Mouse (Mus musculus): ENCODE results near the gene Rfx8. TPM values are rescaled to one million over a fixed set of nuclear protein-coding genes. Genes with fewer than 3 reads are reported as not detected.

The Rfx8 gene
- polyA plus RNA-seq, 1 experiment from 2014 or later, result 0.42 TPM

- Histone ChIP-seq H3K9ac (replicated peaks) (no peak overlapping the region), H3K27me3 (no peaks in the 10 kb centered on the region), H3K4me3 (no peak overlapping the region), H3K9me3 (no peaks in the 10 kb centered on the region), H3K27ac (replicated peaks) (no peak overlapping the region), H3K36me3 (no peaks in the 10 kb centered on the region), H3K4me1 (no peaks in the 10 kb centered on the region), H3K4me2 (replicated peaks) (no peak overlapping the region)
- ATAC-seq (ENCODE audit: low FRiP score, low read depth), result no peak
- WGBS, result 85% methylated on average over 4 of the region's 4 CpGs
These were observed 10.2 kb downstream of the Rfx8 start for GRCm38 (mm10) chr1:39710604-39711003.

- Histone ChIP-seq H3K27ac (replicated peaks) (no peak overlapping the region), H3K4me2 (replicated peaks) (no peak overlapping the region), H3K27me3 (no peaks in the 10 kb centered on the region), H3K4me1 (no peaks in the 10 kb centered on the region), H3K9ac (replicated peaks) (no peak overlapping the region), H3K36me3 (no peaks in the 10 kb centered on the region), H3K4me3 (no peak overlapping the region), H3K9me3 (no peaks in the 10 kb centered on the region)
- WGBS, result 93% methylated on average over 5 of the region's 5 CpGs
- no peak for ATAC-seq (ENCODE audit: low FRiP score, low read depth)
These were observed 10.8 kb downstream of the Rfx8 start for GRCm38 (mm10) chr1:39710016-39710415.

GRCm38 (mm10) chr1:39708778-39709177, 12.0 kb downstream of the Rfx8 start:
- no peaks in the 10 kb centered on the region for H3K9me3 ChIP-seq
- no peak for ATAC-seq (ENCODE audit: low FRiP score, low read depth)
- no peak overlapping the region for H3K4me2 ChIP-seq (replicated peaks)
- H3K4me1 ChIP-seq, result no peaks in the 10 kb centered on the region
- no peak overlapping the region for H3K9ac ChIP-seq (replicated peaks)
- H3K27me3 ChIP-seq, result no peaks in the 10 kb centered on the region
- H3K36me3 ChIP-seq, result no peaks in the 10 kb centered on the region
- H3K27ac ChIP-seq (replicated peaks), result no peak overlapping the region
- 77% methylated on average over 5 of the region's 5 CpGs for whole genome bisulfite sequencing
- H3K4me3 ChIP-seq, result no peak overlapping the region

- Histone ChIP-seq H3K9ac (replicated peaks) (no peak overlapping the region), H3K27ac (replicated peaks) (peak overlapping the region; percentile 70), H3K4me2 (replicated peaks) (no peak overlapping the region), H3K36me3 (no peaks in the 10 kb centered on the region), H3K27me3 (no peaks in the 10 kb centered on the region; the same call in 1 of the 2 replicates), H3K4me1 (peaks cover 37% of the 10 kb centered on the region), H3K4me3 (no peak overlapping the region), H3K9me3 (no peaks in the 10 kb centered on the region)
- ATAC-seq (ENCODE audit: low FRiP score, low read depth), result no peak
- 28% methylated on average over 18 of the region's 18 CpGs for WGBS
These were observed 18.4 kb downstream of the Rfx8 start for GRCm38 (mm10) chr1:39702216-39703046.

GRCm38 (mm10) chr1:39701274-39701602, 19.6 kb downstream of the Rfx8 start:
- H3K27ac ChIP-seq (replicated peaks), result peak overlapping the region; percentile 70
- no peak overlapping the region for H3K4me3 ChIP-seq
- 2% methylated on average over 9 of the region's 9 CpGs for WGBS
- H3K9ac ChIP-seq (replicated peaks), result 0 out of 2 replicates have a peak overlapping the region, but pooled peaks have one; percentile 41
- peaks cover 37% of the 10 kb centered on the region for H3K4me1 ChIP-seq
- peak; percentile 83 for ATAC-seq (ENCODE audit: low FRiP score, low read depth)
- no peaks in the 10 kb centered on the region for H3K36me3 ChIP-seq
- no peaks in the 10 kb centered on the region for H3K9me3 ChIP-seq
- H3K4me2 ChIP-seq (replicated peaks), result peak overlapping the region; percentile 30
- H3K27me3 ChIP-seq, result no peaks in the 10 kb centered on the region; the same call in 1 of the 2 replicates

GRCm38 (mm10) chr1:39700599-39701273, 20.1 kb downstream of the Rfx8 start:
- WGBS, result 9% methylated on average over 7 of the region's 7 CpGs
- Histone ChIP-seq H3K36me3 (no peaks in the 10 kb centered on the region), H3K9ac (replicated peaks) (0 out of 2 replicates have a peak overlapping the region, but pooled peaks have one; percentile 41), H3K9me3 (no peaks in the 10 kb centered on the region), H3K4me3 (no peak overlapping the region), H3K27me3 (no peaks in the 10 kb centered on the region; the same call in 1 of the 2 replicates), H3K4me2 (replicated peaks) (peak overlapping the region; percentile 30), H3K27ac (replicated peaks) (peak overlapping the region; percentile 70), H3K4me1 (peaks cover 37% of the 10 kb centered on the region)
- peak; percentile 42; the same call in 1 of the 2 replicates for ATAC-seq (ENCODE audit: low FRiP score, low read depth)

GRCm38 (mm10) chr1:39698456-39698855, 22.3 kb downstream of the Rfx8 start:
- Histone ChIP-seq H3K36me3 (no peaks in the 10 kb centered on the region), H3K4me2 (replicated peaks) (no peak overlapping the region), H3K4me3 (no peak overlapping the region), H3K9me3 (no peaks in the 10 kb centered on the region), H3K27ac (replicated peaks) (no peak overlapping the region), H3K9ac (replicated peaks) (no peak overlapping the region), H3K4me1 (peaks cover 47% of the 10 kb centered on the region), H3K27me3 (peaks cover 3% of the 10 kb centered on the region; the same call in 1 of the 2 replicates)
- WGBS, result 46% methylated on average over 6 of the region's 6 CpGs
- no peak for ATAC-seq (ENCODE audit: low FRiP score, low read depth)

GRCm38 (mm10) chr1:39695198-39695597, 25.6 kb downstream of the Rfx8 start:
- Histone ChIP-seq H3K27me3 (0 out of 2 replicates have a peak, but pooled peaks cover 10% of the 10 kb centered on the region), H3K27ac (replicated peaks) (no peak overlapping the region), H3K9ac (replicated peaks) (no peak overlapping the region), H3K4me2 (replicated peaks) (no peak overlapping the region), H3K4me3 (no peak overlapping the region), H3K9me3 (no peaks in the 10 kb centered on the region), H3K4me1 (peaks cover 17% of the 10 kb centered on the region), H3K36me3 (no peaks in the 10 kb centered on the region)
- WGBS, result 43% methylated on average over 4 of the region's 4 CpGs
- ATAC-seq (ENCODE audit: low FRiP score, low read depth), result no peak; the same call in 1 of the 2 replicates

- whole genome bisulfite sequencing, result 38% methylated on average over 7 of the region's 7 CpGs
- Histone ChIP-seq H3K9ac (replicated peaks) (no peak overlapping the region), H3K4me3 (no peak overlapping the region), H3K36me3 (no peaks in the 10 kb centered on the region), H3K27me3 (0 out of 2 replicates have a peak, but pooled peaks cover 10% of the 10 kb centered on the region), H3K27ac (replicated peaks) (no peak overlapping the region), H3K4me1 (peaks cover 14% of the 10 kb centered on the region), H3K4me2 (replicated peaks) (no peak overlapping the region), H3K9me3 (no peaks in the 10 kb centered on the region)
- ATAC-seq (ENCODE audit: low FRiP score, low read depth), result no peak
These were observed 26.0 kb downstream of the Rfx8 start for GRCm38 (mm10) chr1:39694756-39695155.

GRCm38 (mm10) chr1:39691974-39692373, 28.8 kb downstream of the Rfx8 start:
- Histone ChIP-seq H3K4me1 (peaks cover 10% of the 10 kb centered on the region), H3K36me3 (no peaks in the 10 kb centered on the region), H3K4me2 (replicated peaks) (no peak overlapping the region), H3K9ac (replicated peaks) (no peak overlapping the region), H3K4me3 (no peak overlapping the region), H3K9me3 (no peaks in the 10 kb centered on the region), H3K27ac (replicated peaks) (no peak overlapping the region), H3K27me3 (0 out of 2 replicates have a peak, but pooled peaks cover 10% of the 10 kb centered on the region)
- ATAC-seq (ENCODE audit: low FRiP score, low read depth), result no peak
- 75% methylated on average over 3 of the region's 3 CpGs for WGBS

- 0 out of 2 replicates have a peak, but pooled peaks cover 10% of the 10 kb centered on the region for H3K27me3 ChIP-seq
- ATAC-seq (ENCODE audit: low FRiP score, low read depth), result no peak
- H3K27ac ChIP-seq (replicated peaks), result no peak overlapping the region
- H3K9ac ChIP-seq (replicated peaks), result no peak overlapping the region
- H3K4me1 ChIP-seq, result peaks cover 10% of the 10 kb centered on the region
- H3K4me2 ChIP-seq (replicated peaks), result no peak overlapping the region
- no peak overlapping the region for H3K4me3 ChIP-seq
- H3K9me3 ChIP-seq, result no peaks in the 10 kb centered on the region
- H3K36me3 ChIP-seq, result no peaks in the 10 kb centered on the region
- 53% methylated on average over 4 of the region's 4 CpGs for WGBS
These were observed 29.7 kb downstream of the Rfx8 start for GRCm38 (mm10) chr1:39691061-39691460.

GRCm38 (mm10) chr1:39688573-39688972, 32.2 kb downstream of the Rfx8 start:
- 0 out of 2 replicates have a peak, but pooled peaks cover 7% of the 10 kb centered on the region for H3K27me3 ChIP-seq
- ATAC-seq (ENCODE audit: low FRiP score, low read depth), result no peak
- no peaks in the 10 kb centered on the region for H3K9me3 ChIP-seq
- 81% methylated on average over 6 of the region's 6 CpGs for WGBS
- H3K4me2 ChIP-seq (replicated peaks), result no peak overlapping the region
- no peak overlapping the region for H3K27ac ChIP-seq (replicated peaks)
- no peaks in the 10 kb centered on the region for H3K4me1 ChIP-seq
- H3K4me3 ChIP-seq, result no peak overlapping the region
- no peak overlapping the region for H3K9ac ChIP-seq (replicated peaks)
- H3K36me3 ChIP-seq, result no peaks in the 10 kb centered on the region
